Mouse (Mus musculus): ENCODE data around the gene Fkbp3.

DNA sequence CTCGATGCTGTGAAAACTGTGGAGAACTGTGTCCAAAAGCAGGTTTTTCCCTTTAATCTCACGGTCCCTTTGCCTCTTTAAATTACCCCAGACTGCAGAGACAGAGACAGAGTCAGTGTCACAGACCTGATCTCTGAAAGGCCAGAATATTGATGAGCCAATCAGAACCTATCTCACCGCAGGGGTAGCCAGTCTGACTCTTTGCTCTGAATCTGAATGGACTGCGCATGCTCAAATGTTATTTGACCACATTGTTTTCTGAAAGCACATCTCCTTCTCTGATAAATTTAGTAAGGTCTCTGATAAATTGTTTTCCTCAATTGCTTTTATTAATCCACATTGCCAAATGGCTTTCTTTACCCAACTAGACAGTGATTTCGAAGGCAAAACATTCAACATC lies 45.6 kb upstream of the Fkbp3 start:
- TF ChIP-seq CTCF (IDR thresholded peaks at IDR 0.05; ENCODE audit: control insufficient read depth, insufficient read depth, low read length) (no peak), POLR2A (IDR thresholded peaks at IDR 0.05; ENCODE audit: borderline replicate concordance, control insufficient read depth, low read depth, low read length) (no peak)

All from bone marrow, adult 2 months (tissue).